Mouse (Mus musculus): ENCODE results near the gene G6pc3. TPM values are rescaled to one million over a fixed set of nuclear protein-coding genes. Genes with fewer than 3 reads are reported as not detected.

Gene G6pc3
- polyA plus RNA-seq, 1 experiment from 2014 or later: 28.6 TPM

DNA sequence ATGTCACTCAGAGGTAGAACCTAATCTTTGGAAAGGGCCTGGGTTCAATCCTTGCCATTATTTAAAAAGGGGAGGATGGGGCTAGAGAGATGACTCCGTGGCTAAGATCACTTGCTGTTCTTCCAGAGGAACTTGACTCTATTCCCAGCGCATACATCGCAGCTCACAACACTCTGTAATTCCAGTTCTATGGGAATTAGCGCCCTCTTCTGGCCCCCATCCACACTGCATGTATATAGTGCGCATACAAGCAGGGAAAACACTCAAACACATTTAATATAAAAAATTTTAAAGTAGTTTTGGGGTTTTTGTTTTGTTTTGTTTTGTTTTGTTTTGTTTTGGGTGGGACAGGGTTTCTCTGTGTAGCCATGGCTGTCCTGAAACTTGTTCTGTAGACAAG lies 52.5 kb downstream of the G6pc3 start:
- Histone ChIP-seq H3K9me3 (ENCODE audit: control insufficient read depth, low read length) (no peaks in the 10 kb centered on the region; the same call in 1 of the 2 replicates), H3K4me1 (replicated peaks; ENCODE audit: control insufficient read depth, insufficient read depth, low read length) (peaks cover 14% of the 10 kb centered on the region), H3K27me3 (ENCODE audit: control insufficient read depth, insufficient read depth, low read depth, low read length) (no peaks in the 10 kb centered on the region), H3K27ac (ENCODE audit: low read length) (no peak overlapping the region), H3K9ac (ENCODE audit: low read length) (no peak overlapping the region), H3K36me3 (ENCODE audit: control insufficient read depth, insufficient read depth, low read length) (no peaks in the 10 kb centered on the region), H3K4me3 (ENCODE audit: low read length) (no peak overlapping the region), H3K4me2 (ENCODE audit: low read depth, low read length) (no peak overlapping the region)
- WGBS: 51% methylated on average over 5 of the region's 5 CpGs
- ATAC-seq (ENCODE audit: low read depth): no peak

Small RNAs within 50 kb of the gene (microRNA-seq; reads per million reads assigned to microRNA genes)
- 1.6 reads per million for gene Mir8101

Other genes with a start within 250 kb of the G6pc3 start
- 0.53 and 0.63 TPM in 2 replicates for gene Sost, start 222.6 kb upstream of the G6pc3 start, polyA plus RNA-seq (2015; fragmentation: Nextera tagmentation; extraction: Ambion mirVana)
- not detected in 2 replicates for gene Cfap97d1, start 205.3 kb upstream of the G6pc3 start, polyA plus RNA-seq (2015; fragmentation: Nextera tagmentation; extraction: Ambion mirVana)
- gene Dusp3, start 202.6 kb upstream of the G6pc3 start, polyA plus RNA-seq (2015; fragmentation: Nextera tagmentation; extraction: Ambion mirVana): 21.7 and 23.8 TPM in 2 replicates
- 3.7 and 4.1 TPM in 2 replicates for gene Mpp3, start 161.2 kb upstream of the G6pc3 start, polyA plus RNA-seq (2015; fragmentation: Nextera tagmentation; extraction: Ambion mirVana)
- 0.74 and 1.1 TPM in 2 replicates for gene Cd300lg, start 148.1 kb upstream of the G6pc3 start, polyA plus RNA-seq (2015; fragmentation: Nextera tagmentation; extraction: Ambion mirVana)
- gene Mpp2, start 101.1 kb upstream of the G6pc3 start, polyA plus RNA-seq (2015; fragmentation: Nextera tagmentation; extraction: Ambion mirVana): 6.1 and 6.4 TPM in 2 replicates
- gene Ppy, start 88.3 kb upstream of the G6pc3 start, polyA plus RNA-seq (2015; fragmentation: Nextera tagmentation; extraction: Ambion mirVana): not detected in 2 replicates
- not detected in 2 replicates for gene Pyy, start 81.8 kb upstream of the G6pc3 start, polyA plus RNA-seq (2015; fragmentation: Nextera tagmentation; extraction: Ambion mirVana)
- gene Nags, start 44.1 kb upstream of the G6pc3 start, polyA plus RNA-seq (2015; fragmentation: Nextera tagmentation; extraction: Ambion mirVana): 0.73 and 1.5 TPM in 2 replicates
- gene Tmem101, start 33.2 kb upstream of the G6pc3 start, polyA plus RNA-seq (2015; fragmentation: Nextera tagmentation; extraction: Ambion mirVana): 33.3 and 34.8 TPM in 2 replicates
- gene Lsm12, start 4.3 kb upstream of the G6pc3 start, polyA plus RNA-seq (2015; fragmentation: Nextera tagmentation; extraction: Ambion mirVana): 108 and 130 TPM in 2 replicates
- 70.1 and 80.4 TPM in 2 replicates for gene Hdac5, start 40.5 kb downstream of the G6pc3 start, polyA plus RNA-seq (2015; fragmentation: Nextera tagmentation; extraction: Ambion mirVana)
- gene BC030867, start 59.3 kb downstream of the G6pc3 start, polyA plus RNA-seq (2015; fragmentation: Nextera tagmentation; extraction: Ambion mirVana): 18.7 and 19.4 TPM in 2 replicates
- 0.05 and 0.08 TPM in 2 replicates for gene Asb16, start 79.1 kb downstream of the G6pc3 start, polyA plus RNA-seq (2015; fragmentation: Nextera tagmentation; extraction: Ambion mirVana)
- 52.8 and 60.2 TPM in 2 replicates for gene Tmub2, start 95.3 kb downstream of the G6pc3 start, polyA plus RNA-seq (2015; fragmentation: Nextera tagmentation; extraction: Ambion mirVana)
- gene Atxn7l3, start 107.0 kb downstream of the G6pc3 start, polyA plus RNA-seq (2015; fragmentation: Nextera tagmentation; extraction: Ambion mirVana): 11.1 and 11.6 TPM in 2 replicates
- gene Ubtf, start 130.1 kb downstream of the G6pc3 start, polyA plus RNA-seq (2015; fragmentation: Nextera tagmentation; extraction: Ambion mirVana): 69.6 and 73.0 TPM in 2 replicates
- gene Slc4a1, start 176.6 kb downstream of the G6pc3 start, polyA plus RNA-seq (2015; fragmentation: Nextera tagmentation; extraction: Ambion mirVana): 8.9 and 18.2 TPM in 2 replicates
- 1.8 and 2.9 TPM in 2 replicates for gene Rundc3a, start 203.8 kb downstream of the G6pc3 start, polyA plus RNA-seq (2015; fragmentation: Nextera tagmentation; extraction: Ambion mirVana)
- gene Slc25a39, start 218.3 kb downstream of the G6pc3 start, polyA plus RNA-seq (2015; fragmentation: Nextera tagmentation; extraction: Ambion mirVana): 234 and 252 TPM in 2 replicates
- gene Grn, start 240.7 kb downstream of the G6pc3 start, polyA plus RNA-seq (2015; fragmentation: Nextera tagmentation; extraction: Ambion mirVana): 195 and 201 TPM in 2 replicates

Measured in lung, embryonic 16.5 days (tissue).